Mouse (Mus musculus) natural killer cell, adult 2 months (primary cell): ENCODE data around the gene Cables2.
A peak's percentile ranks its signal among the peaks of the same experiment; 100 is the strongest.

Experiments used
- DNase-seq, 2 experiments: peaks; one replicate each; pipeline ENCODE4 v3.0.0; 2022; ENCODE audit warnings: low spot score in 2 of 2

The Cables2 gene

DNA sequence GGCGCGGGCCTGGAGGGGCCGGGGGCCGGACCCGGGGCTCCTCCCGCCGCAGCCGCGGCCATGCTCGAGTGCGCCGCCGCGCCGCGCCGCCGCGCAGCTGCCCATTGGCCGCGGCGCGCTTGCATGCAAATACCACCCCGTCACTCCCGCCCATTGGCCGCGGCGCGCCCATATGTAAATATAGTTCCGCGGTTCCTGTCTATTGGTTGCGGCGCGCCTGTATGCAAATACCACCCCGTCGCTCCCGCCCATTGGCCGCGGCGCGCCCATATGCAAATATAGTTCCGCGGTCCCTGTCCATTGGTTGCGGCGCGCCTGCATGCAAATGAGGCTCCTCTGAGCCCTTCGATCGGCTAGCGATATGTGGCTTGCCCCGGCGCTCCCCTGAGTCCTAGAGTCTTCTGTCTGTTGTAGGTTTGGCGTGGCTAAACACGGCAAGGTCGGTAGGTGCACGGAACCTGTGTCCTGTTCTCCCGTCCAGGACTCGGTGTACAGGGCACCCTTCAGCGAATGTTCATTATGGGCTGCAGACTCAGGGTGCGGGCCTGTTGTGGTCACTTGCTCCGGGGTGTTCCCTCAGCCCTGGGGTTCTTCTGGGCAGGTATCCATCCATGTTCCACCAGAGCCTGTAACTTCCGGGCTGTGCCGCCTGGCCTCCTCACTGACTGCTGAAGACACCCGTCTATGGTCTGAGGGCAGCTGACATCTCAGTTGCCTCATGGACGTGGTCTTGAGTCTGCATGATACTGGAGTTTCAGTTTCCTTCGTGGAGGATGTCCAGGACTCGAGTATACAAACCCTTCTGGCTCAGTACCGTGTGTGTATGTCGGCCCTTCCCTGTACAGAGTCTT is at the start of gene Cables2:
TSS of gene Cables2 (minus strand) at position 103 of the 851 bp plus-strand sequence.
- DNase-seq, result peak; percentile 90 to 93

DNA sequence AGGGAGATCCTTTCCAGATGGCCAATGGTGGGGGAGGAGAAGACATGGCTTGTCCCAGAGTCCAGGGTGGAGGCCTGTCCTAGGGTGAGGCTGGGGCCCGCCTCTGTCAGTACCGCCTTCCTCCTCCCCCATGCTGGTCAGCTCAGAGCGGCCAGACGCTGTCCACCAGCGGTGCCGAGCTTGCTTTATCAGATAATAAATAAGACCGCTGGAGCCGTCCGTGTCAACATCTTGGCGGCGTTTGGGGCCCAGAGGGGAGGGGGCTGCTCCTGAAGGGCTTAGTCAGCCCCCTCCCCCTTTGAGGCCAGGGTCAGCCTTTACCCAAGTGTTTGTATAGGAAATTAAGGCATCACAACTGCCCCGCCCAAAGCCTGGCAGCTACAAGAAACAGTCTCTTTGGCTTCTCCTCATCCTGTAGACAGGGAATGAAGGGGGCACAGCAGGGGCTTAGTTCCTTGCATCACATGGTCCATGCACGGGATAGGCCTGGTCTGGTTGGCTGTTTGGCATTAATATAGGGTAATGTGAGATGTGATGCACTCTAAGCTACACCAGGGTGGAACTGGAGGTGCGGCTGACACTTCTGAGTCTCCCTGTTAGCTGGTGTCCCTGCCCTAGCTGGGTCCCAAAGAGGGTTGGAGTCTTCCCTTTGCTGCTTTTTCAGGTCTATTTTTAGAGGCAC is 49.5 kb upstream of the Cables2 start:
- no peak for DNase-seq

DNA sequence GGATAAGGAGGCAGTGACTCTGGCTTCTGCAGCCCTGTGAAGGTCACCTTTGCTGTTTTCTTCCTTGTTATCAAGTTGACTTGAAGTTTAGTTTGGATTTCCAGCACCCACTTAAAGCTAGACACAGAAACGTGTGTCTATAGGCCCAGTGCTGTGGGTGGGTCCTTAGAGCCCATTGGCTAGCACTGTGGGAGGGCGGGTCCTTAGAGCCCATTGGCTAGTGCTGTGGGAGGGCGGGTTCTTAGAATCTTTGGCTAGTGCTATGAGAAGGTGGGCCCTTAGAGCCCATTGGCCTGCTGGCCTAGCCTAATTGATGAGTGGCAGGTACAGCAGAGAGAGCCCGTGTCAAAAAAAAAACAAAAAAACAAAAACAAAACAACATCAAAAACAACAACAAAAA is 46.9 kb upstream of the Cables2 start:
- no peak for DNase-seq

DNA sequence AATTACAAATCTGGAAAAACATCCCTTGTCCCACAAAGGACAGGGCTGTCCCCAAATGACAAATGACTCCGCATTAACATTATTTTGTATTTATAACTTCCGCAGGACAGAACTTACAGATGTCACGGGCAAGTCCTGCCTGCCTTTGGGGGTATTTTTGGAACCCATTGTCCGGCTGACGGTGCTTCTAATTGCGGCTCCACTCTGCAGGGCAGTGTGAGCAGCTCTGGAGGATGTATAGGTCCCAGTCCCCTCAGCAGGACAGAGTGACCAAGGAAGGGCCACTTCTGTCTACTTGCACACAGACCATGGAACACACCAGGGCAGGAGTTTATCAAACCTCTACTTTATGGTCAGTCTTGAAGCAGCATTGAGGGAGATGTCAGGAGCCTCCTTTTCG is 44.3 kb upstream of the Cables2 start:
- no peak for DNase-seq

DNA sequence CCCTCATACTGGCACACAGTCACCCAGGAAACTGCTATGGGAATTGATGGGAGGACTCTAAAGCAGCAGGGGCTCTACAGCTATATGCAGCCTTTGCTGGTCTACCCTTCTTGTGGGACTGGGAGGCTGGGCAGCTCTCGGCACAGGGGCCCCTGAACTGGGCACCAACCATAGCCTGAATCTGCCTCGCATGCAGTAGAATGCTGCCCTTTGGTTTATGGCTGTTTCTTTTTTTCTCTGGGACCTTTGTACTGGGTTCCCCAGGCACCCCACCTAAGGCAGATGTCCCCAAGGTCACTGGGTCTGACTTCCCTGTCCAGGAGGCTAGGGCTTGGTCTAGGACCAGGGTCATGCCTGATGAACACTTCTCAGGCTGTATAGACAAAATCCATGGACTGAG is 41.0 kb upstream of the Cables2 start:
- no peak for DNase-seq

DNA sequence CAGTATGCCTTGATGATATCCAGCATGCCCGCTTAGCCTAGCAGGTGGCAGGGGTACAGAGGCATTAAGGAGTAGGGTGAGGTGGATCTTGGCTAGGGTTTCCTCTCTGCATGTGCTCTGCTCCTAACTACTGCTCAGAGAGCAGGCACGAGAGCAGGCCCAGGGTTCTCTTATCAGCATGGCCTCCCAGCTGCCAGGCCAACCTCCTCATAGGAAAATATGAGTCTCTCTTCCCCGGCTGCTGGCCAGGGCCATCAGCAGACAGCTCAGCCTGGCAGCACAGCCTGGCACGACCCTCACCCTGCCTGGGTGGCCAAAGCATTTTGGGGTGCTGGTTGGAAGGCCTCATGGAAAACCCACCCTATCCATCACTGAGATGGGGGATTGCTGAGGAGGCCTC is 37.9 kb upstream of the Cables2 start:
- no peak for DNase-seq

DNA sequence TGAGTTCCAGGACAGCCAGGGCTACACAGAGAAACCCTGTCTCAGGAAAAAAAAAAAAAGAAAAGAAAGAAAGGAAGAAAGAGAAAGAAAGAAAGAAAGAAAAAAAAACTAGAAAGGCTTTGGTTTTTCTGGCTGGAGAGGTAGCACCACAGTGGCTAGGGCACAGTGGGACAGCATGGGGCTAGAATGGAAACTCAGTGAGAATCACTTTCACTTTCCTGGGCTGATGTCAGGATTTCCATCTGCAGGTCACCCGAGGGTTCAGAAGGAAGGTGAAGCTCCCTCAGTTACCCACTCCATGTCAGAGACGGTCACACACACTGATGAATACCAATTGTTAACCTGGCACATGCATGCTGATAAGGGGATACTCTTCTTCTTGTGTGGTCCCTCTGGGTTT is 34.4 kb upstream of the Cables2 start:
- no peak for DNase-seq

DNA sequence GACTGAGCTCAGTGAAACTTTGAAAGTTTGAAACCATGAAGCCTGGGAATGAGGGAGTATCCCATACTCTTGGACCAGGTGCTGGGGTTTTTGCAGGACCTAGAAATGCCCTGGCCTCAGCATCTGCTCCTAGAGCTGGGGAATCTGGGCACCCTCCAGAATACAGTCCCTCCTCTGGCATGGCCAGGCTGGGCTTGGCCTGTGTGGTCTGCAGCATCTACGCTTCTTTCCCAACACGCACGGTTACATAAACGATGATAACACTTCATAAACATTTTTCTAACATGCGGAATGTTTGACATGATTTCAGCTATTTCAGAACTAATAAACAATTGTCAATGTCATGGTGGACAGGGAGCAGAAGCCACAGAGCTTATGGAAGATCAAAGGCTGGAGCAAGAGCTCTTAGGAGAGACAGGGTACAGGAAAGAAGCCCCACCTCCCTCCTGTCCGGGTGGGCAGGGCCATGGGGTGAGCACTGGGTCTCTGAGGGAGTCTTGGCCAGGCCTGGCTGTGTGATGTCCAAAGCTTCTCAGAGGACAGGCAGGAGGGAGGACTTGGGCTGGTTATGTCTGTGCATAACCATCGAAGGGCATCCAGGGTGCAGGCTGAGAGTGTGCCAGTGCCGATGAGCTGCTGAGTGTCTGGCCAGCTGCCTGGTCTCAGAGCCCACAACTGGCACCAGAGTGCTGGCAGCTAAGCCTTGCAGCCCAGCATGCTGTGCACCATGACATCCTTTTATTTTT is 33.3 kb upstream of the Cables2 start:
- no peak for DNase-seq

DNA sequence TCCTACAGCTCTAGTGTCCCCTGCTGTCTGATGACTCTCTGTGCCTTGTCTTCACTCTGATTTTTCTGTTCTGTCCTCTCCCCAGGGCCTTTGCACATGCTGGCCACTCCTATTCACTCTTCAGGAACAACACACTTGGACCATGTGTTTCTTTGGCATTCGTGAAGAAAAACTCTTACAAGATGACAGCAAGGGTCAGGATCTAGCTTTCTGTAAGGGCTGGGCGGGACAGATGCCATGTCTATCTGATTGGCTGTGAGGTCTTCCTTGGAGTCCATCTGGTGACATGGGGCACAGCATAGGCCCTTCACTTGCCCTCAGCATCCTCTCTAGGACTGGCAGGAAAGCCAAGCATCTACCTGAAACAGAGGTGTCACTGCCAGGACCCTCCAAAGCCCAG is 32.7 kb upstream of the Cables2 start:
- no peak for DNase-seq

DNA sequence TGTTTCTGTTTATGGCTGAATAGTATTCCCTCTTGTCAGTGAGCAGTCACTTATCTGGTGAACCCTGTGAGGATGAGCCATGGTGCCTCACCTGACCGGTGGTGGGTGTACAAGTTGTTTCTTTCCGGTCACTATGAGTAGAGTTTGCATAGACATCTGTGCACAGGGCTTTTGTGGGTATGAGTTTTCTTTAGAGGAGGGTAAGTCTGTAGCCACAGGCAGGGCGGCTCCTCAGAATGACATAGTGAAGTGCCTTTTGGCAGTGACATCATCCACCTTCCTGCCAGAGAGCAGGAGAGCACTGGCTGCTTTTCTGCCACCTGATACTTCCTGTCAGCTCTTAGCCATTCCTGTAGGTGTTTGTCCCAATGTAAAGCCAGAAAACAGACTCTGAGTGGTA is 32.2 kb upstream of the Cables2 start:
- peak in 1 of 2 experiments; percentile 4 for DNase-seq

DNA sequence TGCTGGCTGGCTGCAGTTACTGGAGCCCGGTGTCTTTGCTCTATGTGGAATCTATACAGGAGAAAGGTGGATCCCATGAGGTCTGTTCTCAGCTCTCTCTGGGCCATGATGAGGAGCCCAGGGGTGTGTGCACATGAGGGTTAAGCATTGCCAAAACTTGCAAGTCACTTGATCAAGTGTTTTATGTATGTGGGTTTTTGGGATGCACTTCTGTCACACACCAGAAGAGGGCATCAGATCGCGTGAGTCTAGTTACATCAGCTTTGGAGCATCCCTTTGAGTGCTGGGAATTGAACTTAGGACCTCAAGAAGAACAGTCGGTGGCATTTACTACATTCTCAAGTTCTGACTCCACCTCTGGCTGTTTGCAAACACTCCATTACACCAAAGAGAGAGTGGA is 31.3 kb upstream of the Cables2 start:
- DNase-seq, result no peak

DNA sequence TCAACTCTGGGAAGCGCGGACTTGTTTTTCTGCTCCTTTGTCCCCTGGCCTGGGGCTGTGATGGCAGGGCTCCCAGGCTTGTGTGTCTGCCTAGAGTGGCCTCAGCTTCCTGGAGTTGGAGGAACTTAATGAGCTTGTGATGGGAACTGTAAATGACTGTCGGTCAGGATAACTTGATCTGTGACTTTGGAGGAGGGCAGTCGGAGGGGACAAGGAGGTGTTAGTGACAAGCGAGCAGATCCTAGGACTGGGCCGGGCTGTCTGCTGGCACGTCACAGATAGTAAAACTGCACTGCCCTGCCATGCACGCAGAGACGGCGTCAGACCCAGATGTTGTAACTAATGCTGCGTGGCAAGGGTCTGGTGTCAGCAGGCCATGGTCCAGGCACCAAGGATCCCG is 30.2 kb upstream of the Cables2 start:
- no peak for DNase-seq

DNA sequence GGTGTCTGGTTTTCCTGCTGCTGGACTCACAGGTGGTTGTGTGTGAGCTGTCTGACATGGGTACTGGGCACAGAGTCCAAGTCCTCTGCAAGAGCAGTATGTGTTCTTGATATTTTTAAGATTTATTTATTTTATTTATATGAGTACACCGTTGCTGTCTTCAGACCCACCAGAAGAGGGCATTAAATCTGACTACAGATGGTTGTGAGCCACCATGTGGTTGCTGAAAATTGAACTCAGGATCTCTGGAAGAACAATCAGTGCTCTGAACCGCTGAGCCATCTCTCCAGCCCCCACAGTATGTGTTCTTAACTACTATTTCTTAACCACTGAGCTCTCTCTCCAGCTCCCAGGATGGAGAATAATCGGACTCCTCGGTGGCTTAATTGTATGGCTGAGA is 28.9 kb upstream of the Cables2 start:
- DNase-seq, result no peak

DNA sequence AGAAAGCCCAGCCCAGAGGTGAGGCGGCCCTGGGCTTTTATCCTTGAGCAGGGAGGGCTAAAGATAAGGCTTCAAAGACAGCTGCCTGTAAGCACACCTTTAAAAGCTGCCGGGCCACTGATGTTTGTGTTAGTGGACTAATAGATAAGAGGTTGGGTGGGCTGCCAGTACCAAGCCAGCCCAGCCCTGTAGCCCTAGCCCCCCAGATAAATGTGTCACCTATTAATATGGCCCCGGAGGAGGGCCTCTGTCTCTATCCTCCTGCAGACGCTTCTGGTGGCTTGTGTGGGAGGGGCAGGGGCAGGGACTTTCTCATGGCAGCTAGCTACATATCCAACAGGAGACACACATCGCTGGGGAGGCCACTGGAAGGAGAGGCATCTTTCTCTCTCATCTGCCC is 27.5 kb upstream of the Cables2 start:
- no peak for DNase-seq

DNA sequence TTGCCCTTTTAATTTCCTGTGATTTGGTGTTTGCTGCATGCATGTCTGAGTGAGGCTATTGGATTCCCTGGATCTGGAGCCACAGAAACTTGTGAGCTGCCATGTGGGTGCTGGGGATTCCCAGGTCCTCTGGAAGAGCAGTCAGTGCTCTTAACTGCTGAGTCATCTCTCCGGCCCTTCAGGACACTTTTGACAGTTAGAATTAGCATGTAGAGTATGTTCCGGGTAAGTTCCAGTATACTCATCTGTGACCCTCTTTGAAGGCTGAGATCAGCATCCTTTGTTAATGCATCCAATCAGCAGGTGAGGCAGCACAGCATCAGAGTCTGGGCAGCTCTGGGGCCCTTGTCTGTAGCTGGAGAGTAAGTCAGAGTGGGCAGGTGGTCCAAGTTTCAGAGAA is 27.0 kb upstream of the Cables2 start:
- no peak for DNase-seq

DNA sequence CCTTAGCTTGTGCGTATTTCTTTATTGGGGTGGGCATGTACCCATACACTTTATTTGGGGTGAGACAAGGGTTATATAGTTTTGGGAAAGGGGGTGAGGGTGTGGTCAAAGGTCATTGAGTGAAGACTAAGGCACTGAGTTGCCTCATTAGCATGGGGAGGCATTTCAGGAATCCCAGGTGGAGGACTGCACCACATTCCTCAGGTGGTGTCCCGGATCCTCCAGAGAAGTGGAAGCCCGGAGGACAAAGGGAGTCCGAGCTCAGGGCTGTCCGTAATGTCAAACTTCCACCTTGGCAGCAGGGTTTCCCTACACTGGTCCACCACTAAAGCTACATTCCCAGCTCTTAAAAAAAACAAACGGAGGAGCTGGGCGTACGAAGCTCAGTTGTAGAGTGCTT is 19.6 kb upstream of the Cables2 start:
- no peak for DNase-seq

DNA sequence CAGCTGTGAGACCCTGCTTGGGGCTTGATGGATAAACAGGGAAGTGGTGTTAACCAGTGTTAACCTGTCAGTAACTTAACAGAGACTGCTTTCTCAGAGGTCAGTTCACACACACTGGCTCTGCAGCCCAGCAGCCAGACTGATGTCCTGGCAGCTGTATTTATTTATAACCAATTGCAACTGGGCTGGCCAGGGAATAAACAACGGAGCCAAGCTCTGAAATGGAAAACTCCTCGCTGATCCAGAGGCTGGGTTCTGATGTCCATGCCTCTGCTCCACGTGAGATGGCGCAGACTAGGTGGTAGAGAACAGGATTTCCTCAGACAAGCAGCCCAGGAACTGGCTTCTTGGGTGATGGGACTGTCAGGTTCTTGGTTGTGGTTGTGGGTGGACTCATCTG is 18.7 kb upstream of the Cables2 start:
- DNase-seq, result no peak

DNA sequence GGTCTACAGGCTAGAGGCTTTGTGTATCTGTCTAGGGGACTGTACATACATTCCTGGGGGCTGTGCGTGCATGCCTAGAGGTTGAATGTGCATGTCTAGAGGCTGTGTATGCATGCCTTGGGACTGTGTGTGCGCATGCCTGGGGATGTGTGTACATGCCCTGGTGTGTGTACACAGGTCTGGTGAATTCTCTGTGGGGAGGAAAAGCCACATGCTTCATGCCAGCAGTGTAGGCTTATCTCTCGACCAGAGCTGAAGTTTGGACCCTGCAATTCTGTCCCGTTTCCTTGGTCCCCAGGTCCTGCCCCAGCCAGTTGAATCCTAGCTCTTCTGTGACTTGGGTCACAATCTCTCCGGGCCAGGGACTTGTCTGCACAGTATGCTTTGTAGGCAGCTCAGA is 18.3 kb upstream of the Cables2 start:
- no peak for DNase-seq

DNA sequence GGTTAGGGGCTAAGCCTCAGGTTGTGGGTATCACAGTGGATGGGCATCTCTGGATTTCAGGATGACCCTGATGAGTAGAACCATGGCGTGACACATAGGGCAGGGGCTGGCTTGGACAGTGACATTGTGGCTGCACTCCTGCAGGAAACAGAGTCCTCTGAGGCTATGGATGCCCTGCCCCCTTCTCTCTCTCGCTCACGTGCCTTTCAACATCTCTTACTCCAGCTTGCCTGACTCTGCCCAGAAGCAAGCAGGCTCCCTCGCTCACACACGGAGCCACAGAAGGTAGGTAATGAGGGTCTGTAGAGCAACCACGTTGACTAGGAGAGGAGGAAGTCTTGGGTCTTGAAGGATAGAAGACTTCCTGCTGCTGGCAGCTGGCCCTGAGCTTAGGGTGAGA is 17.2 kb upstream of the Cables2 start:
- DNase-seq, result no peak

DNA sequence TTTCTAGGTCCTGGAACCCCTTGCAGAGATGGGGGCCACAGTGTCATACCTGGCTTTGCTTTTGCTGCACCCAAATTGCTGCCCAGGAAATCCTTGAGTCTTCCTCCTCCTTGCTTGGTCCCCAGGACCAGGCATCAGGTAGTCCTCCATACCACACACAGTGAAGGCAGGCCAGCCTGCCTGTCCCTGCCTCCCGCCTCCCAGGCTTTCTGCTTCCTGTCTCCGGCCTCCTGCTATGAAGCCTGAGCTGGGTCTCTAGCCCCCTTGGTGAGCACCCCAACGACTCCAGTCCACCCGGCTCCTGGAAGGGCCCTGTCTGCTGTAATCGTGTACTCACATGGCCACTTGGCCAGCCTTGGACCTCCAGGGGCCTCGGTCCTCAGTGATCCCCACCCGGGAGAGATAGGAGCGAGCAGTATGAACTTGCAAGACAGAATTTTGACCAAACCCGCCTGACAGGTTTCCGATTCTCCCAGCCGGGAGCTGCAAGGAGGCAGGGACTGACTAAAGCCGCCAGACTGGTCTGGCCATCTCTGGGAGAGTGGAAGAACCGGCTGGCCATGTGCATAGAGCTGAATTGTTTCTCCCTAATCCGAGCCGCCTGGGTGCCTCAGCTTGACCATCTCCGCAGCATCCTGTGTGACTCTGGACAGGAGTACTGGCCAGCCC is 16.3 kb upstream of the Cables2 start, which contains the start of gene Rbbp8nl:
TSS of gene Rbbp8nl (minus strand) at position 440 of the 669 bp plus-strand sequence.
- no peak for DNase-seq

DNA sequence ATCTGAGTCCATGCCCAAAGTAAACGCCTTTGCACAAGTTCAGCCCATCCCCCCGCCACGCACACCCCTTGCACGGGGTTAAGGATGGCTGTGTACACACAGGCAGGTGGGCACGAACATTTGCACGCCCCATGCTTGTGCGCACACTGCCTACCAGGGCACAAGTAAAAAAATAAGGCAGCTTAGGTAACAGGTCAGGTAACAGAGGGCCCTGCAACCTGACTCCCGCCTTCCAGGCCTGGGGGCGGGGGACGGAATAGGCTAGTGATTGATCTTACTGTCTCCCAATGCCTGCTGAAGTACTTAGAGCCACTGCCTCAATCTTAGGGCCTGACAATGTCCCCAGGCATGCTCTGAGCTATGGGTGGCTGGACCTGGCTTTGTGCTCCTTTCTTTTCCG is 15.7 kb upstream of the Cables2 start:
- DNase-seq, result no peak

DNA sequence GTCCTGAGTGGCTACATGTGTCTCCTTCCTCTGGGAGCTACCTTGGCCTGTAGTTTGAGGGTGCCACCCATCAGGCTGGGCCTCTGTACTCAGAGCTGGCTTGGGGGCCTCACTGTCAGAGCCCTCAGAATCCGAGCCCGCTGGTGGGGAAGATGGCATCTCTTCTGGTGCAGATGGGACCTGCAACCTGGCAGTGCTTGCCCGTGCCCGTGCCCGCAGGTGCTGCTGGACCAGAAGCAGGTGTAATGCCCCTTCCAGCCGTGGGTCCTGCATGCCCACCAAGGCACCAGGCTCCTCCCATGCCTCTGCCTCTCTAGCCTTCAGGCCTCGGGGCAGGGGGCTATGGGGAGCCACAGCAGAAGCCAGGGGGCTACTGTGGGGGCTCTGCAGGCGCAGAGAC is 6.0 kb upstream of the Cables2 start:
- DNase-seq, result no peak
